Mouse (Mus musculus) hindbrain, embryonic 14.5 days (tissue): ENCODE measurements at regions not wholly inside any gene's neighbourhood (a gene's known extent, or its start where the extent isn't known, plus 50 kb on each side); places are given as distances from the start of the nearest gene placed in this dataset.

Experiments used
- ATAC-seq: fragments of 200-750 bp; cut with Nextera tagmentation; 2 replicates; pipeline ENCODE4 v1.8.0; 2017; ENCODE audit warnings: moderate number of reproducible peaks, mild to moderate bottlenecking, moderate TSS enrichment, moderate library complexity; ENCODE audit not compliant: low FRiP score
- DNase-seq: peaks from one replicate; pipeline ENCODE4 v3.0.0-alpha.2; 2015; ENCODE audit warnings: low spot score
- H3K27ac ChIP-seq: fragments of 300-500 bp; sonication (generic); 2 replicates; pipeline ENCODE4 v1.5.1; 2014; ENCODE audit warnings: mild to moderate bottlenecking, moderate library complexity
- H3K27me3 ChIP-seq: fragments of 300-500 bp; sonication (generic); 2 replicates; pipeline ENCODE4 v1.6.1; 2014; ENCODE audit warnings: mild to moderate bottlenecking, low read length, mixed read lengths; ENCODE audit not compliant: control insufficient read depth, insufficient read depth
- H3K36me3 ChIP-seq: fragments of 300-500 bp; sonication (generic); replicated peaks from 2 replicates; pipeline ENCODE4 v1.6.1; 2014; ENCODE audit not compliant: control insufficient read depth, insufficient read depth
- H3K4me1 ChIP-seq: fragments of 300-500 bp; sonication (generic); replicated peaks from 2 replicates; pipeline ENCODE4 v1.6.1; 2014; ENCODE audit warnings: antibody characterized with exemption, low read length, mixed read lengths; ENCODE audit not compliant: control insufficient read depth, insufficient read depth
- H3K4me2 ChIP-seq: fragments of 300-500 bp; sonication (generic); replicated peaks from 2 replicates; pipeline ENCODE4 v1.6.1; 2014; ENCODE audit warnings: mild to moderate bottlenecking, moderate library complexity
- H3K4me3 ChIP-seq: fragments of 300-500 bp; sonication (generic); replicated peaks from 2 replicates; pipeline ENCODE4 v1.5.1; 2014; ENCODE audit warnings: mild to moderate bottlenecking, low read length
- H3K9ac ChIP-seq: fragments of 300-500 bp; sonication (generic); 2 replicates; pipeline ENCODE4 v1.6.1; 2014
- H3K9me3 ChIP-seq: fragments of 300-500 bp; sonication (generic); 2 replicates; pipeline ENCODE4 v1.6.1; 2016; ENCODE audit warnings: low read length; ENCODE audit not compliant: control insufficient read depth
- WGBS: fragments of 180-500 bp; shearing (Covaris S2); extraction: QIAGEN DNeasy Blood & Tissue Kit; methylation state at CpG from one replicate; pipeline ENCODE4 v1.1.7; 2014; 5-methylcytosine and 5-hydroxymethylcytosine counted together

GRCm38 (mm10) chr17:87571345-87571932 lies 64.3 kb upstream of the Epcam start:
- Histone ChIP-seq H3K9ac (peak overlapping the region; percentile 43; the same call in 1 of the 2 replicates), H3K4me1 (peaks cover 5% of the 10 kb centered on the region; the same call in 1 of the 2 replicates), H3K9me3 (no peaks in the 10 kb centered on the region), H3K4me3 (0 out of 2 replicates have a peak overlapping the region, but pooled peaks have one; percentile 11), H3K27me3 (no peaks in the 10 kb centered on the region), H3K36me3 (no peaks in the 10 kb centered on the region), H3K27ac (peak overlapping the region; percentile 70), H3K4me2 (peak overlapping the region; percentile 48)
- peak; percentile 87 for ATAC-seq
- 12% methylated on average over 18 of the region's 18 CpGs for WGBS
- DNase-seq = peak; percentile 96

DNA sequence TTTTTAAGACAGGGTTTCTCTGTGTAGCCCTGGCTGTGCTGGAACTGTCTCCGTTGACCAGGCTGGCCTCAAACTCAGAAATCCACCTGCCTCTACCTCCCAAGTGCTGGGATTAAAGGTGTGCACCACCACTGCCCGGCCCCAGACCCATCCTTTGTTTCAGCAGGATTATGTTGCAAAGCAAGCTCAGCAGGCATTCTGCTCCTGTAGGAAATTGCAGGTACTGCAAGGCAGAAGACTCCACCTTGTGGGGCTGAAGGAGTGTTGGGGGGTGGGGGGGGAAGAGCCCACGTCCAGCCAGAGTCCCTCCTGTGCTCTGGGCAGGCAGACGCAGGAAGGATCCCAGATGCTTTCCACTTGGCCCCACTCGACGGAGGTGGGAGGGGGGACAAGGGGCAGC lies 52.2 kb upstream of the Epcam start:
- DNase-seq (no peak), ATAC-seq (no peak)
- no peak overlapping the region for H3K9ac ChIP-seq
- no peak overlapping the region for H3K4me2 ChIP-seq
- no peak overlapping the region for H3K4me3 ChIP-seq
- no peaks in the 10 kb centered on the region for H3K27me3 ChIP-seq
- 58% methylated on average over 6 of the region's 6 CpGs for WGBS
- H3K9me3 ChIP-seq = peaks cover 6% of the 10 kb centered on the region; the same call in 1 of the 2 replicates
- no peaks in the 10 kb centered on the region for H3K36me3 ChIP-seq
- H3K4me1 ChIP-seq = no peaks in the 10 kb centered on the region
- no peak overlapping the region for H3K27ac ChIP-seq

GRCm38 (mm10) chr17:87585355-87585754 lies 50.4 kb upstream of the Epcam start:
- Histone ChIP-seq H3K27ac (no peak overlapping the region), H3K4me3 (no peak overlapping the region), H3K9me3 (peaks cover 6% of the 10 kb centered on the region; the same call in 1 of the 2 replicates), H3K4me2 (no peak overlapping the region), H3K9ac (0 out of 2 replicates have a peak overlapping the region, but pooled peaks have one; percentile 16), H3K4me1 (no peaks in the 10 kb centered on the region), H3K36me3 (no peaks in the 10 kb centered on the region), H3K27me3 (no peaks in the 10 kb centered on the region)
- DNase-seq (no peak), ATAC-seq (no peak)
- WGBS = 63% methylated on average over 6 of the region's 6 CpGs
